Mouse (Mus musculus) ES-E14 (cell line): ENCODE measurements at regions not wholly inside any gene's neighbourhood (a gene's known extent, or its start where the extent isn't known, plus 50 kb on each side); places are given as distances from the start of the nearest gene placed in this dataset.

ENCODE experiments used
- DNase-seq: peaks from one replicate; pipeline ENCODE4 v3.0.0-alpha.2; 2013; ENCODE audit warnings: low read depth, low spot score
- H3K27ac ChIP-seq: 2 replicates; pipeline ENCODE4 v1.5.1; 2012; ENCODE audit warnings: low read depth, mild to moderate bottlenecking, low read length, moderate library complexity, mixed read lengths; ENCODE audit not compliant: poor library complexity, insufficient read depth, severe bottlenecking
- H3K36me3 ChIP-seq: 2 replicates; pipeline ENCODE4 v1.6.1; 2012; ENCODE audit warnings: mild to moderate bottlenecking, low read length, moderate library complexity, mixed read lengths; ENCODE audit not compliant: control insufficient read depth, poor library complexity, insufficient read depth, severe bottlenecking
- H3K4me1 ChIP-seq, 2 experiments: fragments of 150-350 bp in 1 of 2; sonication (generic) in 1 of 2; 2 replicates each; pipeline ENCODE4 v1.6.1; 2012; ENCODE audit warnings: low read length in 2 of 2, mild to moderate bottlenecking in 1 of 2, mixed read lengths in 1 of 2; ENCODE audit not compliant: control insufficient read depth in 2 of 2, insufficient read depth in 2 of 2, poor library complexity in 1 of 2
- H3K4me3 ChIP-seq, 2 experiments: fragments of 150-350 bp in 1 of 2; sonication (generic) in 1 of 2; 2 replicates each; pipeline ENCODE4 v1.5.1; 2012; ENCODE audit warnings: low read length in 2 of 2, low read depth in 1 of 2, mild to moderate bottlenecking in 1 of 2, mixed read lengths in 1 of 2; ENCODE audit not compliant: insufficient read depth in 1 of 2, poor library complexity in 1 of 2, severe bottlenecking in 1 of 2
- H3K9ac ChIP-seq: 2 replicates; pipeline ENCODE4 v1.6.1; 2012; ENCODE audit warnings: low read depth, mild to moderate bottlenecking, low read length, mixed read lengths; ENCODE audit not compliant: poor library complexity, insufficient read depth, severe bottlenecking
- H3K9me3 ChIP-seq: fragments of 150-350 bp; sonication (generic); 2 replicates; pipeline ENCODE4 v1.6.1; 2012; ENCODE audit warnings: low read depth, mild to moderate bottlenecking, low read length; ENCODE audit not compliant: control insufficient read depth, insufficient read depth
- CHD2 ChIP-seq: IDR thresholded peaks from 2 replicates; pipeline ENCODE4 v1.6.1; 2014; ENCODE audit warnings: mild to moderate bottlenecking, low read depth, low read length, inconsistent platforms
- HCFC1 ChIP-seq: IDR thresholded peaks from 2 replicates; pipeline ENCODE4 v1.6.1; 2012; ENCODE audit warnings: low read length, inconsistent platforms, borderline replicate concordance; ENCODE audit not compliant: insufficient read depth
- MAFK ChIP-seq: IDR thresholded peaks from 2 replicates; pipeline ENCODE4 v1.6.1; 2014; ENCODE audit warnings: mild to moderate bottlenecking, low read depth, low read length, inconsistent platforms; ENCODE audit not compliant: insufficient read depth
- ZC3H11A ChIP-seq: IDR thresholded peaks from 2 replicates; pipeline ENCODE4 v1.6.1; 2012; ENCODE audit warnings: low read depth, mild to moderate bottlenecking, inconsistent platforms, low read length, borderline replicate concordance
- ZNF384 ChIP-seq: IDR thresholded peaks from 2 replicates; pipeline ENCODE4 v1.6.1; 2012; ENCODE audit warnings: low read depth, low read length, inconsistent platforms
- in situ Hi-C, 2 experiments: fragments of 600-800 bp; cut with MboI; formaldehyde crosslinking; loops; one replicate each; pipeline ENCODE4 v1.15.1; 2025; ENCODE audit warnings: low sequenced_read_pairs in 2 of 2, inconsistent platforms in 1 of 2; ENCODE audit not compliant: unreplicated experiment in 2 of 2

- H3K27ac ChIP-seq: no peak overlapping the region
- DNase-seq: no peak
- no peak overlapping the region for H3K9ac ChIP-seq
- TF ChIP-seq ZNF384 (no peak), CHD2 (no peak), HCFC1 (no peak)
- no peak overlapping the region for H3K4me3 ChIP-seq
- no peaks in the 10 kb centered on the region for H3K4me1 ChIP-seq
- H3K36me3 ChIP-seq: no peaks in the 10 kb centered on the region
- in situ Hi-C loops: no loop called here
- H3K9me3 ChIP-seq: no peaks in the 10 kb centered on the region
Measured at GRCm38 (mm10) chr1:92386752-92387151, 86.9 kb downstream of the Ndufa10 start.

GRCm38 (mm10) chr1:92384945-92385344, 88.7 kb downstream of the Ndufa10 start:
- TF ChIP-seq CHD2 (no peak), ZC3H11A (no peak), ZNF384 (no peak), HCFC1 (no peak), MAFK (no peak)
- no peak overlapping the region for H3K9ac ChIP-seq
- no peaks in the 10 kb centered on the region for H3K4me1 ChIP-seq
- no peaks in the 10 kb centered on the region for H3K36me3 ChIP-seq
- no peak for DNase-seq
- no peaks in the 10 kb centered on the region for H3K9me3 ChIP-seq
- H3K4me3 ChIP-seq: no peak overlapping the region
- H3K27ac ChIP-seq: no peak overlapping the region
- in situ Hi-C loops: no loop called here

GRCm38 (mm10) chr1:92383749-92384148, 89.9 kb downstream of the Ndufa10 start:
- no peak for TF ChIP-seq ZC3H11A
- TF ChIP-seq MAFK: no peak
- TF ChIP-seq ZNF384: no peak
- TF ChIP-seq HCFC1: no peak
- no peak for TF ChIP-seq CHD2
- H3K9me3 ChIP-seq: no peaks in the 10 kb centered on the region

GRCm38 (mm10) chr1:92379510-92379886, 94.2 kb downstream of the Ndufa10 start:
- H3K9me3 ChIP-seq: no peaks in the 10 kb centered on the region
- TF ChIP-seq HCFC1 (no peak), MAFK (no peak), ZNF384 (no peak), CHD2 (no peak), ZC3H11A (no peak)
- no peak overlapping the region for H3K27ac ChIP-seq
- no peaks in the 10 kb centered on the region for H3K4me1 ChIP-seq
- no peak overlapping the region for H3K9ac ChIP-seq
- H3K4me3 ChIP-seq: no peak overlapping the region
- no peaks in the 10 kb centered on the region for H3K36me3 ChIP-seq
- in situ Hi-C loops: no loop called here
- no peak for DNase-seq

More at GRCm38 (mm10) chr1:92383749-92384148, 89.9 kb downstream of the Ndufa10 start:
- Histone ChIP-seq H3K36me3 (no peaks in the 10 kb centered on the region), H3K27ac (no peak overlapping the region), H3K4me3 (no peak overlapping the region), H3K4me1 (no peaks in the 10 kb centered on the region), H3K9ac (no peak overlapping the region)
- in situ Hi-C loops: no loop called here
- DNase-seq: no peak

GRCm38 (mm10) chr1:92378741-92379509, 94.7 kb downstream of the Ndufa10 start:
- no peak for TF ChIP-seq ZNF384
- TF ChIP-seq CHD2: no peak
- TF ChIP-seq MAFK: no peak
- TF ChIP-seq ZC3H11A: no peak
- no peak for TF ChIP-seq HCFC1
- Histone ChIP-seq H3K36me3 (no peaks in the 10 kb centered on the region), H3K4me3 (no peak overlapping the region), H3K9me3 (no peaks in the 10 kb centered on the region), H3K4me1 (no peaks in the 10 kb centered on the region), H3K27ac (no peak overlapping the region), H3K9ac (no peak overlapping the region)
- in situ Hi-C loops: no loop called here
- DNase-seq: no peak
